Mouse (Mus musculus) forebrain, embryonic 13.5 days (tissue): ENCODE results near the gene Heatr4. TPM values are rescaled to one million over a fixed set of nuclear protein-coding genes. Genes with fewer than 3 reads are reported as not detected.
A peak's percentile ranks its signal among the peaks of the same experiment; 100 is the strongest.

Source experiments
- ATAC-seq: fragments of 200-750 bp; cut with Nextera tagmentation; 2 replicates; pipeline ENCODE4 v1.8.0; 2017
- H3K27ac ChIP-seq: fragments of 300-500 bp; sonication (generic); 2 replicates; pipeline ENCODE4 v1.5.1; 2015; ENCODE audit warnings: inconsistent platforms, mild to moderate bottlenecking, moderate library complexity
- H3K27me3 ChIP-seq: fragments of 300-500 bp; sonication (generic); 2 replicates; pipeline ENCODE4 v1.6.1; 2015; ENCODE audit warnings: mild to moderate bottlenecking, inconsistent platforms
- H3K36me3 ChIP-seq: fragments of 300-500 bp; sonication (generic); 2 replicates; pipeline ENCODE4 v1.6.1; 2015; ENCODE audit warnings: mild to moderate bottlenecking, inconsistent platforms; ENCODE audit not compliant: poor library complexity, severe bottlenecking
- H3K4me1 ChIP-seq: fragments of 300-500 bp; sonication (generic); 2 replicates; pipeline ENCODE4 v1.6.1; 2015; ENCODE audit warnings: inconsistent platforms
- H3K4me2 ChIP-seq: fragments of 300-500 bp; sonication (generic); 2 replicates; pipeline ENCODE4 v1.6.1; 2015; ENCODE audit warnings: inconsistent platforms, mild to moderate bottlenecking, moderate library complexity
- H3K4me3 ChIP-seq: fragments of 300-500 bp; sonication (generic); 2 replicates; pipeline ENCODE4 v1.5.1; 2015; ENCODE audit warnings: mild to moderate bottlenecking, inconsistent platforms
- H3K9ac ChIP-seq: fragments of 300-500 bp; sonication (generic); 2 replicates; pipeline ENCODE4 v1.6.1; 2015; ENCODE audit warnings: mild to moderate bottlenecking, inconsistent platforms
- H3K9me3 ChIP-seq: fragments of 300-500 bp; sonication (generic); replicated peaks from 2 replicates; pipeline ENCODE4 v1.6.1; 2016; ENCODE audit warnings: inconsistent platforms
- WGBS: fragments of 180-500 bp; shearing (Covaris S2); methylation state at CpG from one replicate; pipeline ENCODE4 v1.1.7; 2015; 5-methylcytosine and 5-hydroxymethylcytosine counted together
- polyA plus RNA-seq: library from polyadenylated mRNA; unstranded; fragments of >200 nt; fragmentation: Nextera tagmentation; extraction: Ambion mirVana; gene quantifications from 2 replicates; pipeline ENCODE4 v1.2.1, GENCODE M21; 2015

Gene Heatr4
- polyA plus RNA-seq, 1 experiment from 2014 or later = 0.05 TPM

DNA sequence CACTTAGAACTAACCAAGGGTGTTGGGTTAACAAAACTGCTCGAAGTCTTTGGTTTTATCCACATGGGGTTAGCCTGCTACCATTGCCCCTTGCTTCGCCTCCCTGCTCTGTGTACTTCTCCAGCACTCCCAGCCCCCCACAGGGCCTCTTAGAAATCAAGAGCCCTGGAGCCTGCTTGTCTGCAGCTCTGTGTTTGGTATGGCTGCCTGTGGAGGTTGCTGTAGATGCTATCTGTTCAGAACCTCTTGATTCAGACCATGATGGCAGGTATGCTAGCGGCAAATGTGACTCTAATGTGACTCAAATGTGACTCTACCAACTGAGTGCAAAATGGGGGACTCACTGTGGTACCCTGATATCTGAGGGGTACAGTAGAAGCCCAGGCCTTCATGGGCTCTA is 60.3 kb downstream of the Heatr4 start:
- H3K27me3 ChIP-seq = no peaks in the 10 kb centered on the region
- H3K4me1 ChIP-seq = peaks cover 25% of the 10 kb centered on the region
- H3K4me3 ChIP-seq = no peak overlapping the region
- H3K9ac ChIP-seq = no peak overlapping the region
- WGBS = 47% methylated on average over 3 of the region's 3 CpGs
- H3K9me3 ChIP-seq = no peaks in the 10 kb centered on the region
- H3K36me3 ChIP-seq = no peaks in the 10 kb centered on the region
- H3K4me2 ChIP-seq = no peak overlapping the region
- ATAC-seq = no peak
- H3K27ac ChIP-seq = no peak overlapping the region

DNA sequence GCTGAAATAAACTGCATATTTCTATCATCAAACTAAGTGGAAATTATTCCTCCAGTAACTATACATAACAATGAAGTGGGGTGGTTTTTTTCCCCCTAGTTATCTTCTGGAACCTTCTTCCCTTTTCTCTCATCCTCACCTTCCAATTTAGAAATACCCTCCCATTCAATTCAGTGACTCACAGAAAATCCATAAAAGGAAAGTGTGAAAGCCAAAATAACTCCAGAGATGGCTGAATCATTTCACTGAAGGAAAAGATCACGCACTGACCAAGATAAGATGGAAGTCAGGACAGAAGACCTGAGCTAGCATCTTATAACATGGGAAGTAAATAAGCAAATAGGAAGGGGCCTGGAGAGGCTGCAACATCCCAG is 61.2 kb downstream of the Heatr4 start:
- Histone ChIP-seq H3K27ac (no peak overlapping the region), H3K4me3 (no peak overlapping the region), H3K4me1 (peaks cover 33% of the 10 kb centered on the region), H3K27me3 (no peaks in the 10 kb centered on the region), H3K36me3 (no peaks in the 10 kb centered on the region), H3K9ac (no peak overlapping the region), H3K9me3 (no peaks in the 10 kb centered on the region), H3K4me2 (no peak overlapping the region)
- ATAC-seq = no peak
- 79% methylated on average over 1 of the region's 1 CpGs for WGBS

DNA sequence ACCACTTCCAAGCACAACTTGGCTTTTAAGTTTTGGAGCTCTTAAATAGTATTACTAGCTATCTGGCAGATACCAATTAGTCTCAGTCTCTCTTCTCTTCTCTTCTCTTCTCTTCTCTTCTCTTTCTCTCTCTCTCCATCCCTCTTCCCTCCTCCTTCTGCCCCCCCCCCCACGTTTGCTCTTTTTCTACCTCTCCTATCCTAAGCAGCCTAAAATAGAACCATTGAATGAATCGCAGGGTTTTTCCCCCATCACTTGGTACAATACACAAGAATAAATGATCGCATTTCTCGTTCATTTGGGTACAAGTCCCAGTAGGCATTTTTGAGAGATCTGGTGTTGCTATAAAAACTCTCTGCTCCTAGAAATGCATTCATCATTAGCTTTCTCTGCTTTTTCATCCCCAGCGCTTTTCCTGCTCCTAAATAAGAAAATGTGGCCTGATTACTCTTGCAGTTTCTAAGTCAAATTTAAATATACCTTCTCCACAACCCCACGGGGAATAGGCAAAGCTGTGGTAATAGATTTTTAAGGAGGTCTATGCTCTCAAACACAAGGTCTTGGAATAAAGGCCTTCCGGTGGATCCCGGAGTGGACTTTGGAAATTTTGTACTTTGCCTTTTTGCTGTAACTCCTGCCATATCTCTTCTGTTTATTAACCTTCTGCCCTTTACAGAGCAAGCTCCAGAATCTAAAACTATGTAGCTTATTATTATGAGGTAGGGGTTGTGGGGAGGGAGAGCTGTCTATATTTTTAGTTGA is 61.7 kb downstream of the Heatr4 start:
- 37% methylated on average over 8 of the region's 8 CpGs for WGBS
- Histone ChIP-seq H3K4me1 (peaks cover 33% of the 10 kb centered on the region), H3K27ac (peak overlapping the region; percentile 8; the same call in 1 of the 2 replicates), H3K4me2 (peak overlapping the region; percentile 59), H3K27me3 (no peaks in the 10 kb centered on the region), H3K4me3 (peak overlapping the region; percentile 95), H3K36me3 (no peaks in the 10 kb centered on the region), H3K9me3 (no peaks in the 10 kb centered on the region), H3K9ac (peak overlapping the region; percentile 69)
- ATAC-seq = no peak

DNA sequence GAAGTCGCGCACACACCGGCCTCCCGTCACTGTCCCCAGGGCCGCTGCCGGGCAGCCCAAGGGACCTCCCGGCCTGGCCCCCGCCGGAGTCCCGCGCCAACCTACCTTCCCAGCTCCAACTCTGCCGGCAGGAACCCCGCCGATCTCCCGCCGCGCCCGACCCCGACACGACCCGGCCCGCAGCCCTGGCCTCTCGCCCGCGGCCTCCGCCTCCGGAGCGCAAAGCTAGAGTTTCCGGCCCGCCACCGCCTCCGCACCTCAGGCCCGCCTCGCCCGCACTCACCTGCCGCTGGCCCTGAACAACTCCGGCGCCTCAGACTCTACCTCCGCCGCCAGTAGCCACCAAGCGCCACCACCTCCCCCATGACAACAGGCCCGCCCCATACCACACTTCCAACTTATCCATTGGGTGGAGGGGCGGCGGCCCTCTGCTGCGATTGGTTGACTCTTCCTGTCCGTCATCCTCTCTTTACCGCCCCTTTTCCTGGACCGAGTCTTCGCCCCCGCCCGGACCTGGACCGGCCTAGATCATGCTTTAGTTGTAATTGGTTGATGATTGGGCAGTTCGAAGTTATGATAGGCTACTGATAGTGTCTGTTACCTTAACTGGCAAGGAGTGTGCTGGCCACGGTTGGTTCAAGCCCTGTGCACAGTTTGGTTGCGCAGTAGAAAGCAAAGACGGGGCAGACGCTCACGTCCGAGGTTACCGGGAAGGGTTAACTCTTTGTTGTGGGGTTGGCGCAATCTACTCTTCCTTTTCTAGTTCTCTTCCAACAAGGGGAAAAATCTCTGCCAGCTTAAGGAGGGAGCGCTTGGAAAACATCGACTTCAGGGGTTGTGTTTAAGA is 62.9 kb downstream of the Heatr4 start, which contains the start of gene Numb:
Gene Numb, minus strand, starts transcription at position 400 of the 847 bp plus-strand sequence.
- peak within 1 kb of the TSS; percentile 89 for H3K9ac ChIP-seq
- no peaks in the 10 kb centered on the region for H3K27me3 ChIP-seq

DNA sequence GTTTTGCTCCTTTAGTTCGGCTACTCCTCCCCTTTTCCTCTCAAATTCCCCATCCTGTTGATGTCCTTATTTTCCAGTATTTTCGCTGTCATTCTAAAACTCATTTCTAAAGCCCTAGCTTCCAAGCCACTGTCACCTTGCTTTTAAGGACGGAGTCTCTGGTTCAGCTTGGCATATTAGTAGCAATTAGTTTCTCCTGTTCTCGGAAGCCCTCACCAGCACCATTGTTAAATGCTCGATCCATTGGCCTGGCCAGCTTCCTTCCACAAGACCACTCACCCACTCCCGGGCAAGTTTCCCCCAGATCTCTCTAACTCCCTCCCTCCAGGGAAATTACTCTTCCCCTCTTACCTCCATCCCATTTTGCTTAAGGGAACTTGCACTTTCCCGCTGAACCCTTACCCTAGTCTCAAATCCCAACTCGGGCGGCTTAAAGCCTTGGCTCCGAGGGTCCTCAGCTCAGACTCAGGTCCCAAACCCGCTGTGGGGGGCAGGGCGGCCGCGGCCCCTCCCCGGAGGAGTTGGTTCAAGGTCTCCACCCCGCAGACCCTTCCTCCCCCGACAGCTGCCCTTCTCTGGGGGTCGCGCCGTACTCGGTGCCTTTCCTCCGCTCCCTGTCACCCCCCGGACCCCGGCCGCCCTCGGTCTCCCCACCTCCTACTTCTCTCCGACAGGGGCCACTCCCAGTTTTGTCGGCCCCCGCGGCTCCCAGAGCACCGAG is 63.8 kb downstream of the Heatr4 start:
- peak overlapping the region; percentile 95 for H3K4me3 ChIP-seq
- peaks cover 4% of the 10 kb centered on the region; the same call in 1 of the 2 replicates for H3K36me3 ChIP-seq
- 1% methylated on average over 31 of the region's 31 CpGs for WGBS
- peak overlapping the region; percentile 89 for H3K9ac ChIP-seq
- H3K27me3 ChIP-seq = no peaks in the 10 kb centered on the region
- H3K4me1 ChIP-seq = peaks cover 33% of the 10 kb centered on the region
- H3K4me2 ChIP-seq = peak overlapping the region; percentile 97
- ATAC-seq = no peak
- peak overlapping the region; percentile 78 for H3K27ac ChIP-seq
- H3K9me3 ChIP-seq = no peaks in the 10 kb centered on the region

More for the DNA sequence above, 62.9 kb downstream of the Heatr4 start, which contains the start of gene Numb:
- under 1% methylated on average over 56 of the region's 63 CpGs for WGBS
- peak; percentile 100 for ATAC-seq
- H3K9me3 ChIP-seq = no peaks in the 10 kb centered on the region
- H3K27ac ChIP-seq = peak within 1 kb of the TSS; percentile 78
- H3K4me3 ChIP-seq = peak within 1 kb of the TSS; percentile 95
- peaks cover 33% of the 10 kb centered on the region for H3K4me1 ChIP-seq
- peak within 1 kb of the TSS; percentile 97 for H3K4me2 ChIP-seq
- peaks cover 3% of the 10 kb centered on the region; the same call in 1 of the 2 replicates for H3K36me3 ChIP-seq

DNA sequence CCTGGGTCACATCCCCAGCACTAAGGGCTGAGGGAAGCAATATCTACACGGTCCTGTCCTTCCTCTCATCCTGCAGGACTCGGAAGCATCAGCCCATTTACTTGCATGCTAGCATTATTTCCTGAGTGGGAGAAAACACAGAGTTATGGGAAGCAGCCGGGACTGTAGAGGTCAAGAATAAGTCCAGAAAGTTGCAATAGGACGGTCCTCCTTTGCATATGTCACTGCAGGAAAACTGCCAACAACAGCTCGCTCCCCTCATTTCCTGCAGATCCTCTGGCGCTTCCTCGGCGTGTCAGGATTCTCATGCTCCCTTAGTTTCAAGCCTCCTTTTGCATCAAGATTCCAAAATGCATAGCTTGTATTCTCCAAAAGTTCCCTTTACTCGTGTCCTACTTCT is 67.8 kb downstream of the Heatr4 start:
- H3K4me2 ChIP-seq = no peak overlapping the region
- peaks cover 8% of the 10 kb centered on the region; the same call in 1 of the 2 replicates for H3K36me3 ChIP-seq
- peaks cover 21% of the 10 kb centered on the region for H3K4me1 ChIP-seq
- H3K4me3 ChIP-seq = no peak overlapping the region
- WGBS = 87% methylated on average over 9 of the region's 9 CpGs
- H3K9ac ChIP-seq = no peak overlapping the region
- no peak for ATAC-seq
- H3K27me3 ChIP-seq = no peaks in the 10 kb centered on the region
- H3K27ac ChIP-seq = no peak overlapping the region
- no peaks in the 10 kb centered on the region for H3K9me3 ChIP-seq

DNA sequence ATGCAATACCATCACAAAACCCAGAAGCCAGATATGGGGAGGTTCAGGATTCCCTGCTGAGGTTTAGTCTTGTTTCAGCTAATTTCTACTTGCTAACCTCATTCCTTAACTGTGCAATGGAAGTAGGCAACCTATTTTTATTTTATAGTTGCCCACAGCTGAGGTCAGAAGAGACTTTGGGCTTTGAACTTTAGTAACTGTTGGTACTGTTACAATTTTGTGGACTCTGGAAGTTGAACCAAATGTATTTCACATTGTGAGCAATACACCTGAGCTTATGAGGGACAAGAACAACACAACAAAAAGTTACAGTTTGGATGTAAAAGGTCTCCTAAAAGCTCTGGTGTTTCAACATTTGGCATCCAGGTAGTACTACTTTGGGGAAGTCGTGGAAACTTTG is 69.9 kb downstream of the Heatr4 start:
- Histone ChIP-seq H3K27ac (no peak overlapping the region), H3K9ac (no peak overlapping the region), H3K4me3 (no peak overlapping the region), H3K4me1 (peaks cover 10% of the 10 kb centered on the region; the same call in 1 of the 2 replicates), H3K4me2 (no peak overlapping the region), H3K27me3 (no peaks in the 10 kb centered on the region), H3K9me3 (no peaks in the 10 kb centered on the region), H3K36me3 (peaks cover 8% of the 10 kb centered on the region; the same call in 1 of the 2 replicates)
- no peak for ATAC-seq
- whole genome bisulfite sequencing = 83% methylated on average over 1 of the region's 1 CpGs

DNA sequence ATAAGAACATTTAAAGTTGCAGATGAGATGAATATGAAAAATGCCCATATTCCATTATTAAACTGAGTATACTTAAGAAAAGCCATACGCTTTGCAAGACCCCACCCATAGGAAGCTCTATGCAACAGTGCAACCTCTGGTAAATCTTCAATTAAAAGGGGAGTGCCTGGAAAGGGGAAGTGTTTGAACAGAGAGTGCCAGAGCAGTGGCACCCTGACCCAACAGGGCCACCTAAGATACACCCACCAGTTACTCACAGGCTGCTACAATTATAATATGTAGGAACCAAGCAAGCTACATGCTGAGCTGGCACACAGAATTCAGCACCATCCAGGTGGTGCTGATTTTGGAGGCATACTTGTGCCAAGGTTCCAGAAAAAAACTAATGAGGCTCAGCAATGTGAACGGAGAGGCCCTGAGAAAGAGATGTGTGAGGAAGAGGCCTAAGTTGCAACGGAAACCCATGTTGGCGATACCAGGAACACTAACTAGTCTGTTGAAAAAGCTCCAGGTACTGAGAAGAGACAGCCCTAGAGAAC is 70.4 kb downstream of the Heatr4 start:
- H3K36me3 ChIP-seq = peaks cover 8% of the 10 kb centered on the region; the same call in 1 of the 2 replicates
- no peak overlapping the region for H3K4me3 ChIP-seq
- peaks cover 7% of the 10 kb centered on the region; the same call in 1 of the 2 replicates for H3K4me1 ChIP-seq
- H3K9ac ChIP-seq = no peak overlapping the region
- WGBS = 91% methylated on average over 4 of the region's 4 CpGs
- no peak overlapping the region for H3K4me2 ChIP-seq
- no peaks in the 10 kb centered on the region for H3K27me3 ChIP-seq
- ATAC-seq = no peak
- no peaks in the 10 kb centered on the region for H3K9me3 ChIP-seq
- no peak overlapping the region for H3K27ac ChIP-seq

DNA sequence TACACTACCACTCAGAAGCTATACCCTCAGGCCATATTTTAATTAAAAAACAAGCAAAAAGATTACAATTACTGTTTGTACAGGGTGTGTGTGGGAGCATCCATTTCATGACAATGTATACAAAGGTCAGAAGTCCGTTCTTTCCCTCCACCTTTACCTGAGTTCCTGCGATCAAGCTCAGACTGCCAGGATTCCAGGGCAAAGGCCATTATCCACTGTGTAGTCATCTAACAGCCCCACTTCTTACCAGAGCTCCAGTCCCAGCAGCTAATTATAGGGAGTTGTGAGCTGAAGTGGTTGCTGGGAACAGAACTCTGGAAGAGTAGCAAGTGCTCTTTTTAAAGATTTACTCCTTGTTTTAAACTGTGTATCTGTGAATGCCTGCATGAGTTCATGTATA is 74.2 kb downstream of the Heatr4 start:
- Histone ChIP-seq H3K9ac (no peak overlapping the region), H3K4me2 (no peak overlapping the region), H3K36me3 (0 out of 2 replicates have a peak, but pooled peaks cover 4% of the 10 kb centered on the region), H3K4me3 (no peak overlapping the region), H3K4me1 (no peaks in the 10 kb centered on the region), H3K27me3 (no peaks in the 10 kb centered on the region), H3K27ac (no peak overlapping the region), H3K9me3 (no peaks in the 10 kb centered on the region)
- WGBS = 90% methylated on average over 2 of the region's 2 CpGs
- ATAC-seq = no peak
